Mouse (Mus musculus) stomach, embryonic 15.5 days (tissue): Measurements from ENCODE around the gene Ccdc9b. TPM values are rescaled to one million over a fixed set of nuclear protein-coding genes. Genes with fewer than 3 reads are reported as not detected.

Source experiments
- ATAC-seq: fragments of 200-750 bp; cut with Nextera tagmentation; 2 replicates; pipeline ENCODE4 v1.8.0; 2017; ENCODE audit warnings: low read depth, moderate number of reproducible peaks, moderate TSS enrichment; ENCODE audit not compliant: insufficient read depth, low FRiP score
- H3K27ac ChIP-seq: fragments of 300-500 bp; sonication (generic); 2 replicates; pipeline ENCODE4 v1.5.1; 2015; ENCODE audit warnings: mild to moderate bottlenecking, inconsistent platforms
- H3K27me3 ChIP-seq: fragments of 300-500 bp; sonication (generic); replicated peaks from 2 replicates; pipeline ENCODE4 v1.6.1; 2015; ENCODE audit warnings: inconsistent platforms
- H3K36me3 ChIP-seq: fragments of 300-500 bp; sonication (generic); 2 replicates; pipeline ENCODE4 v1.6.1; 2015; ENCODE audit warnings: inconsistent platforms
- H3K4me1 ChIP-seq: fragments of 300-500 bp; sonication (generic); 2 replicates; pipeline ENCODE4 v1.6.1; 2015; ENCODE audit warnings: inconsistent platforms
- H3K4me2 ChIP-seq: fragments of 300-500 bp; sonication (generic); 2 replicates; pipeline ENCODE4 v1.6.1; 2015; ENCODE audit warnings: mild to moderate bottlenecking, inconsistent platforms
- H3K4me3 ChIP-seq: fragments of 300-500 bp; sonication (generic); replicated peaks from 2 replicates; pipeline ENCODE4 v1.5.1; 2015; ENCODE audit warnings: inconsistent platforms
- H3K9ac ChIP-seq: fragments of 300-500 bp; sonication (generic); 2 replicates; pipeline ENCODE4 v1.6.1; 2015; ENCODE audit warnings: inconsistent platforms
- H3K9me3 ChIP-seq: fragments of 300-500 bp; sonication (generic); 2 replicates; pipeline ENCODE4 v1.6.1; 2016; ENCODE audit warnings: inconsistent platforms
- WGBS: fragments of 180-500 bp; shearing (Covaris S2); methylation state at CpG from one replicate; pipeline ENCODE4 v1.1.7; 2015; 5-methylcytosine and 5-hydroxymethylcytosine counted together
- polyA plus RNA-seq: library from polyadenylated mRNA; unstranded; fragments of >200 nt; fragmentation: Nextera tagmentation; extraction: Ambion mirVana; gene quantifications from 2 replicates; pipeline ENCODE4 v1.2.1, GENCODE M21; 2015

Ccdc9b gene
- polyA plus RNA-seq, result 1.4 and 1.5 TPM in 2 replicates

- no peak within 1 kb of the TSS for H3K9ac ChIP-seq
These were observed at the start of gene Ccdc9b for GRCm38 (mm10) chr2:118761906-118762783. Gene Ccdc9b (minus strand): TSS chr2:118762661.

GRCm38 (mm10) chr2:118810861-118811260 lies 48.4 kb upstream of the Ccdc9b start:
- WGBS, result 31% methylated on average over 2 of the region's 2 CpGs
- ATAC-seq, result no peak
- no peaks in the 10 kb centered on the region for H3K9me3 ChIP-seq
- no peak overlapping the region for H3K4me3 ChIP-seq
- H3K4me1 ChIP-seq, result peaks cover 10% of the 10 kb centered on the region; the same call in 1 of the 2 replicates
- H3K36me3 ChIP-seq, result no peaks in the 10 kb centered on the region
- H3K4me2 ChIP-seq, result no peak overlapping the region
- no peak overlapping the region for H3K27ac ChIP-seq
- no peak overlapping the region for H3K9ac ChIP-seq
- no peaks in the 10 kb centered on the region for H3K27me3 ChIP-seq

More at GRCm38 (mm10) chr2:118761906-118762783, at the start of gene Ccdc9b:
- H3K36me3 ChIP-seq, result no peaks in the 10 kb centered on the region
- peak within 1 kb of the TSS; percentile 54 for H3K4me2 ChIP-seq
- no peaks in the 10 kb centered on the region for H3K27me3 ChIP-seq
- H3K4me1 ChIP-seq, result peaks cover 35% of the 10 kb centered on the region
- H3K27ac ChIP-seq, result peak within 1 kb of the TSS; percentile 95
- 8% methylated on average over 29 of the region's 29 CpGs for WGBS
- no peaks in the 10 kb centered on the region for H3K9me3 ChIP-seq
- peak; percentile 84 for ATAC-seq
- H3K4me3 ChIP-seq, result peak within 1 kb of the TSS; percentile 29

DNA sequence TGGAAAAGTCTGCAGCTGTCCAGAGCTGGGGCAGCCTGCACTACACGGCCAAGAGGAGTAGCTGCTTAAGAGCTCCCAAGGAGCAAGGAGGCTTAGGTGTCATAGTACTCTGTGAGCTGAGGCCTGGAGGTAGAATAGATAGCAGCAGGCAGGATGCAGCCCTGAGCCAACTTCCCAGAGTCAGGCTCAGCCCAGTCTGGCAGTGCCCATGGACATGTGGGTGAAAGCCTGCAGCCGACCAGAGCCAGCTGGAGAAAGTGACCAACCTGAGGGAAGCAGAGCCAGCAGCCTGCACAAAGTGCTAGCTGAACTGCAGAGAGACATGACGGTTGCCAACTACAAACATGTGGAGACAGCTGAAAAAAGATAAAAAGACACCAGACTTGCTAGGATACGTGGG lies 44.4 kb upstream of the Ccdc9b start:
- 65% methylated on average over 4 of the region's 4 CpGs for WGBS
- ATAC-seq, result no peak
- Histone ChIP-seq H3K27me3 (no peaks in the 10 kb centered on the region), H3K9ac (no peak overlapping the region), H3K4me3 (no peak overlapping the region), H3K9me3 (no peaks in the 10 kb centered on the region), H3K4me2 (no peak overlapping the region), H3K27ac (no peak overlapping the region), H3K36me3 (no peaks in the 10 kb centered on the region), H3K4me1 (no peaks in the 10 kb centered on the region)

DNA sequence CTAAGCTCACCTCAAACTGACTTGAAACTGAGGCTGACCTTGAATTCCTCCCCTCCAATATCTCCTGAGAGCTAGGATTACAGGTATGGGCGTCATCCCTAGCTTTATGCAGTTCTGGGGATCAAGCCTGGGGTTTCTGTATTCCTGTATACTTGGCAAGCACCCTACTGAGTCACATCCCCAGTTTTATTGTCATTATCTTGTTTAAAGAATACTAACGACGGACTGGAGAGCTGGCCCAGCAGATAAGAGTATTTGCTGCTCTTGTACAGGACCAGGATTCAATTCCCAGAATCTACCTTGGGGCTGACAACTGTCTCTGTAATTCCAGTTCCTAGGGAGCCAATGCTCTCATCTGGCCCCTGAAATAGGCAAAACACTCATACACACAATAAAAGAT lies 43.3 kb upstream of the Ccdc9b start:
- H3K27me3 ChIP-seq, result no peaks in the 10 kb centered on the region
- H3K9ac ChIP-seq, result no peak overlapping the region
- no peaks in the 10 kb centered on the region for H3K9me3 ChIP-seq
- H3K4me2 ChIP-seq, result no peak overlapping the region
- no peaks in the 10 kb centered on the region for H3K4me1 ChIP-seq
- no peak for ATAC-seq
- no peak overlapping the region for H3K27ac ChIP-seq
- H3K4me3 ChIP-seq, result no peak overlapping the region
- 26% methylated on average over 3 of the region's 3 CpGs for WGBS
- H3K36me3 ChIP-seq, result no peaks in the 10 kb centered on the region

- ATAC-seq, result no peak
- no peaks in the 10 kb centered on the region for H3K4me1 ChIP-seq
- WGBS, result 32% methylated on average over 3 of the region's 3 CpGs
- no peak overlapping the region for H3K4me2 ChIP-seq
- no peak overlapping the region for H3K9ac ChIP-seq
- H3K36me3 ChIP-seq, result no peaks in the 10 kb centered on the region
- H3K4me3 ChIP-seq, result no peak overlapping the region
- H3K27ac ChIP-seq, result no peak overlapping the region
- H3K9me3 ChIP-seq, result no peaks in the 10 kb centered on the region
- H3K27me3 ChIP-seq, result no peaks in the 10 kb centered on the region
These were observed 42.7 kb upstream of the Ccdc9b start for GRCm38 (mm10) chr2:118805137-118805536.

GRCm38 (mm10) chr2:118804474-118804873 lies 42.0 kb upstream of the Ccdc9b start:
- no peak overlapping the region for H3K27ac ChIP-seq
- ATAC-seq, result no peak
- H3K9ac ChIP-seq, result no peak overlapping the region
- H3K27me3 ChIP-seq, result no peaks in the 10 kb centered on the region
- H3K4me3 ChIP-seq, result no peak overlapping the region
- H3K4me2 ChIP-seq, result no peak overlapping the region
- no peaks in the 10 kb centered on the region for H3K36me3 ChIP-seq
- H3K4me1 ChIP-seq, result no peaks in the 10 kb centered on the region
- WGBS, result 72% methylated on average over 2 of the region's 2 CpGs
- H3K9me3 ChIP-seq, result no peaks in the 10 kb centered on the region

DNA sequence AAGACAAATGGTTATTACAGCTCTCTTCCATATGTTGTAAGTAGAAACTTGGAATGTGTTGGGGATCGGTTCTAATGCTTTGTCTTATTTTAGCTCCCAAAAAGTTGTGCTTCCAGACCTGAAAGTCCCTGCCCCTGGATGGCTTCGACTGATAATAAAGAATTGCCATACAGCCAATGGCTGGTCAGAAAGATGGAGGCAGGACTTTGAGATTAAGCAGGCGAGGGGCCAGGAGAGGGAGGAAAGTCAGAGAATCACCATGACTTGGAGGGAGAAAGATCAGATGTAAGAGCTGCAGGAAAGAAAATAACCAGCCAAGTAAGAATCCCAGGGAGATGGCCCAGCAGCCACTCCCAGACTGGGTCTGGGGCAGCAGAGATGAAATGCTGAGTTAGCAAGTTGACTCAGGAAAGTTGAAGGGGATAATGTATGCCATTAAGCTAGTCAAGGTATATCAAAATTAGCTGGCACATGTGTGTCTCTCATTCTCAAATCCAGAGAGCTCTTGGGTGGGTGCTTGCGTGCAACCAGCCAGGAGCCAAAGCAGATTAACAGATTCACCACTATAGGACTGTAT lies 40.2 kb upstream of the Ccdc9b start:
- Histone ChIP-seq H3K27me3 (no peaks in the 10 kb centered on the region), H3K4me1 (no peaks in the 10 kb centered on the region)

DNA sequence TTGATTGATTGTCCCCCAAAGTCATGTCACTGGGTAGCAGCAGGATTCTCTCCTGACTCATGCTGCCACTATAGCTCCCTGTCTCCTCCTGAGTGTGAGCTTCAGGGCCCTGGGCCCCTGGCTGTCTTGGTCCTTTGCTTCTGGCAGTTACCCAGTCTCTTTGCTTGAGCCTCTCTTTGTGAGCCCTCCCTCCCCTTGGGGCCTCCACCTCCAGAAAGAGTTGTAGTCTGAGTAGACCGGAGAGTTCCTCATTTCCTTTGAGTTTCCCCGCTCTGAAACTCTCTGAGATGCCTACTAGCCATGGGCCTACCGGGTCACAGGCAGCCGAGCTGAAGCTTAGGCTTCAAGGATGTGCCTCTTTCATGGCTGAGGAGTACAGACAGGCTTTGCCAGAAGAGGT lies 31.2 kb upstream of the Ccdc9b start:
- Histone ChIP-seq H3K27ac (no peak overlapping the region), H3K9me3 (no peaks in the 10 kb centered on the region), H3K4me3 (no peak overlapping the region), H3K27me3 (no peaks in the 10 kb centered on the region; the same call in 1 of the 2 replicates), H3K9ac (no peak overlapping the region), H3K4me2 (no peak overlapping the region), H3K4me1 (peaks cover 6% of the 10 kb centered on the region; the same call in 1 of the 2 replicates), H3K36me3 (no peaks in the 10 kb centered on the region)
- WGBS, result 78% methylated on average over 4 of the region's 4 CpGs
- ATAC-seq, result no peak

More for the DNA sequence above, 40.2 kb upstream of the Ccdc9b start:
- no peak overlapping the region for H3K9ac ChIP-seq
- no peaks in the 10 kb centered on the region for H3K36me3 ChIP-seq
- WGBS, result 66% methylated on average over 4 of the region's 4 CpGs
- H3K4me3 ChIP-seq, result no peak overlapping the region
- ATAC-seq, result peak; percentile 80; the same call in 1 of the 2 replicates
- H3K9me3 ChIP-seq, result no peaks in the 10 kb centered on the region
- H3K4me2 ChIP-seq, result no peak overlapping the region
- no peak overlapping the region for H3K27ac ChIP-seq

- Histone ChIP-seq H3K4me2 (no peak overlapping the region), H3K9me3 (no peaks in the 10 kb centered on the region), H3K27ac (no peak overlapping the region), H3K4me3 (no peak overlapping the region), H3K4me1 (peaks cover 6% of the 10 kb centered on the region; the same call in 1 of the 2 replicates), H3K36me3 (no peaks in the 10 kb centered on the region), H3K9ac (no peak overlapping the region), H3K27me3 (no peaks in the 10 kb centered on the region; the same call in 1 of the 2 replicates)
- WGBS, result 85% methylated on average over 4 of the region's 4 CpGs
- ATAC-seq, result no peak
These were observed 29.8 kb upstream of the Ccdc9b start for GRCm38 (mm10) chr2:118792259-118792613.

- Histone ChIP-seq H3K9me3 (no peaks in the 10 kb centered on the region), H3K27me3 (no peaks in the 10 kb centered on the region), H3K27ac (no peak overlapping the region), H3K9ac (no peak overlapping the region), H3K4me1 (peaks cover 6% of the 10 kb centered on the region; the same call in 1 of the 2 replicates), H3K36me3 (no peaks in the 10 kb centered on the region), H3K4me2 (no peak overlapping the region), H3K4me3 (no peak overlapping the region)
- peak; percentile 31; the same call in 1 of the 2 replicates for ATAC-seq
- WGBS, result 91% methylated on average over 26 of the region's 26 CpGs
These were observed 29.3 kb upstream of the Ccdc9b start for GRCm38 (mm10) chr2:118791591-118792258.

DNA sequence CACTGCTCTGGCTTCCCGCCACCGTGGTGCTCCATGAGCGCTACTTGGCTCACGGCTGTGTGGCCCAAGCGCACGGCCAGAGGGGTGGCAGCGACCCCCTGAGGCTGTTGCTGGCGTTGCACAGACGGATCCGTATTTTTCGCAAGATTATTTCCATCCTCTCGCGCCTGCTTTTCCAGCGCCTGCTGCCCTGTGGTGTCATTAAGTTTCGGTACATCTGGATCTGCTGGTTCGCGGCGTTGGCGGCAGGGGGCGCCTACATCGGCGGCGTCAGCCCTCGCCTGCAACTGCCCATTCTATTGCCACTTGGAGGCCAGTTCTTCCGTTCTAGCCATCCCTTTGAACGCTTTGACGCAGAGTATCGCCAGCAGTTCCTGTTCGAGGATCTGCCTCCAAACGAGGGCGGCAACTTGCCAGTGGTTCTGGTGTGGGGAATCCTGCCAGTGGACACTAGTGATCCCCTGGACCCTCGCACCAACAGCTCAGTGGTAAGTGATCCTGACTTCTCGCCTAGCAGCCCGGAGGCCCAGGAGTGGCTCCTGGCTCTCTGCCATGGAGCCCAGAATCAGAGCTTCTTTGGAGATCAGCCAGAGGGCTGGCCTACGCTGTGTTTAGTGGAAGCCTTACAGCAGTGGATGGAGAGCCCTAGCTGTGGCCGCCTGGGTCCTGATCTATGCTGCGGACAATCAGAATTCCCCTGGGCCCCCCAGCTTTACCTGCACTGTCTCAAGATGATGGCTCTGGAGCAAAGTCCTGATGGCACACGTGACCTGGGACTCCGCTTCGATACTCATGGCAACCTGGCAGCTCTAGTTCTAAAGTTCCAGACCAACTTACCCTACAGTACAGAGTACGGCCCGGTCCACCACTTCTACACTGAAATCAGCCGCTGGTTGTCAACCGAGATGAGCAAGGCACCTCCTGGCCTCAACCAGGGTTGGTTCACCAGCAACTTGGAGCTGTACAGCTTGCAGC lies 28.4 kb upstream of the Ccdc9b start:
- Histone ChIP-seq H3K4me3 (peak overlapping the region; percentile 8; the same call in 1 of the 2 replicates), H3K9ac (no peak overlapping the region), H3K36me3 (no peaks in the 10 kb centered on the region), H3K27ac (no peak overlapping the region), H3K4me1 (peaks cover 6% of the 10 kb centered on the region; the same call in 1 of the 2 replicates), H3K27me3 (no peaks in the 10 kb centered on the region), H3K4me2 (peak overlapping the region; percentile 47), H3K9me3 (no peaks in the 10 kb centered on the region)
- 21% methylated on average over 44 of the region's 44 CpGs for WGBS
- ATAC-seq, result peak; percentile 53; the same call in 1 of the 2 replicates
